Mouse (Mus musculus) urinary bladder, postnatal 4 days (tissue): ENCODE results near the gene A430078G23Rik.

Experiments
- DNase-seq, 2 experiments: peaks; one replicate each; pipeline ENCODE4 v3.0.0; 2021 to 2022; ENCODE audit warnings: low spot score in 2 of 2

A430078G23Rik gene

DNA sequence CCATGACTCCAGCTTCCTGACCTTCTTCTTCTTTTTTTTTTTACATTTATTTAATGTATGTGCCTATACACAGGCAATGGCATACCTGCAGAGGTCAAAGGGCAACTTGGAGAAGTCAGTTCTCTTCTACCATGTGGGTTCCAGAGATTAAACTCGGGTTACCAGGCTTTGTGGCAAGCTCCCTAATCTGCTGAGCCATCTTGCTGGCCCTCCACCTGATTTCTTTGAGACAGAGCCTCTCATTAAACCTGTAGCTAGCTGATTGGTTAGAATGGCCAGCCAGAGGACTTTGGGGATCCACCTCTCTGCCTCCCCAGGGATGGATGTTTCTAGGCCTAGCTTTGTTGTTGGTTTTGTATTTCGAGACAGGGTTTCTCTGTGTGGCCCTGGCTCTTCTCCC lies 57.9 kb downstream of the A430078G23Rik start:
- no peak for DNase-seq

- no peak for DNase-seq
These were observed 58.7 kb downstream of the A430078G23Rik start for GRCm38 (mm10) chr8:3411901-3412301.

DNA sequence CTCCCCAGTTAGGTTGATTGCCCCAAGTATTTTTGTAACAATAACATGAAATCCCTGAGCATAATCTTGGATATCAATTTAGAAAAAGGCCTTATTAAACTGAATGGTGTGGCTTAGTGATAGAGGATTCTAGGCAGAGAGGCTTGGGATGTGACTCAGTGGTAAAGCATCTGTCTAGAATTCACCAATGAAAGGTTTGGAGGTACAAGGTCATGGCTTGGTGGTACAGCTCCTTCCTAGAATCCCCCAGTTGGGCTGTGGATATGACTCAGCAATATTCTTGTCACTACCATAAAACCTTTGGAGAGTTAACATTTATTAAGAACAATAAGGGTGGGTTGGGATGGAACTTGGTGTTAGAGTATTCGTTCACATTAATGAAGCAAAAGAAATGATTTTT lies 59.6 kb downstream of the A430078G23Rik start:
- DNase-seq = no peak

- no peak for DNase-seq
These were observed 61.5 kb downstream of the A430078G23Rik start for GRCm38 (mm10) chr8:3414639-3415190.

DNA sequence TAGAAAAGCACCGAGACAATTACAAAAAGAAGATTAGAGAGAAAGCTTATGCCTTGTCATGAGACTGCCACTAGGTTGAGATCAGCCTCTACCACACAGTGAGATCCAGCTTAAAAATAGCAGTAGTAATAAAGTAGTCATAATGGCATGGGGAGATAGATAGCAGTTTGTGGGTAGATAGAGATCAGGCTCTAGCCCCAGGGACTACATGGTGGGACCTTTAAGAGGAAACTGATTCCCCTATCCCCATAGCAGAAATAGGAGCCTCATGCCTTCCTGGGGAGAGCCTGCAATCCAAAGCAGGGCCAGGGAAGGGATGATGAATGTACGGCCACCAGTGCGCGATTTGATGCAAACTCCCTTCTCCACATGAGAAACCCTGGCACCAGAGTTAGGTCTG lies 62.0 kb downstream of the A430078G23Rik start:
- no peak for DNase-seq

DNA sequence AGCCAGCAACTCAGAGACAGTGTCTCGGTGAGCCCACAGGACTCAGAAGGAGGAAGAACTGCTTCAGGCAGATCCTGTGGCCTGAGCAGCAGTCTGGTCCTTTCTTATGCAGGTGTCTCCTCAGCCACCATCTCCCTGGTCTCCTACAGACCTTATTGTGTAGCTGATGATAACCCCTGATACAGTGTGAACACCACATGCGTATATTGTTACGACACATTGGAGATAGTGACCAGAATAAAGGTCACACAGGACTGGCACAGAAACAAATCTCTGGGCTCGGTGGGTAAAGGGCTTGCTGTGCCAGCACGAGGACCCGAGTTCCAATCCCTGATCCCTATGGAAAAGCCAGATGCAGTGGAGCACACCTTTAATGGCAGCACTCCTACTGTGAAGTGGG lies 62.4 kb downstream of the A430078G23Rik start:
- no peak for DNase-seq

- DNase-seq = no peak
These were observed 63.6 kb downstream of the A430078G23Rik start for GRCm38 (mm10) chr8:3416846-3417245.

DNA sequence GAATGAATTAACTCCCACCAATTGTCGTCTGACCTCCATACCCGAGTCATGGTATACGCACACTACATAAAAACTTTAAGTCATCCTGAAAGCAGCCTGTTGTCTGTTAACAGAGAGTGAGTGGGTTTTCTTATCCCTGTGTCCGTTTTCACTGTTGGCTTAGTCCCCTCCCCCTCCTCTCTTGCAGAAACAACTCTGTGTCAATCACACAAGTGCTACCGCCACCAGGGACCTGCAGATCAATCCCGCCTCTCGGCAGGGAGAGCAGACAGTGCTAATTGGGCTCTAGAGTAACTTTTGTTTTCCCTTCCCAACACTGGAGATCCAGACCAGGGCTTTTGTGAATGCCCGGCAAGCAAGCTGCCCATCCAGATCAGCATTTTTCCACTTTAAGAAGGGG lies 64.2 kb downstream of the A430078G23Rik start:
- no peak for DNase-seq

- DNase-seq = no peak
These were observed 64.9 kb downstream of the A430078G23Rik start for GRCm38 (mm10) chr8:3418101-3418500.

GRCm38 (mm10) chr8:3420105-3420706 lies 67.0 kb downstream of the A430078G23Rik start:
- no peak for DNase-seq

GRCm38 (mm10) chr8:3421507-3421906 lies 68.3 kb downstream of the A430078G23Rik start:
- DNase-seq = no peak

- no peak for DNase-seq
These were observed 72.0 kb downstream of the A430078G23Rik start for GRCm38 (mm10) chr8:3425217-3425616.

GRCm38 (mm10) chr8:3426211-3426610 lies 73.0 kb downstream of the A430078G23Rik start:
- DNase-seq = no peak

DNA sequence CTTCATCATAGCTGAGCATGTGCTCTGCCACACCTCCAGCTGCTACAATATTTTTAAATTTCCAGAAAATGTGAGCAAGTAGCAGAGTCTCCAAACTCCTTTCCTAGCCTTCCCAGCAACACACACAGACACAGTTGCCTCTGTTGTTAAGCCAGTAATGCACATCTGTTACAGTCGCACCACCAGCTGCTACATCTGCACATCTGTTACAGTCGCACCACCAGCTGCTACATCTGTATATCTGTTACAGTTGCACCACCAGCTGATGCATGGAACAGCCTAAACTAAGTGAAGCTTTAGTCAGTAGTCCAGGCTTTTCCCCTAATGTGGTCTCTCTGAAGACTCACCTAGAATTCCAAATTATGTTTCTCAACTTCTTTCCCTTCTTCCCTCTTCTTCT lies 75.2 kb downstream of the A430078G23Rik start:
- no peak for DNase-seq

- peak in 1 of 2 experiments; percentile 62 for DNase-seq
These were observed 76.8 kb downstream of the A430078G23Rik start for GRCm38 (mm10) chr8:3429966-3430365.

DNA sequence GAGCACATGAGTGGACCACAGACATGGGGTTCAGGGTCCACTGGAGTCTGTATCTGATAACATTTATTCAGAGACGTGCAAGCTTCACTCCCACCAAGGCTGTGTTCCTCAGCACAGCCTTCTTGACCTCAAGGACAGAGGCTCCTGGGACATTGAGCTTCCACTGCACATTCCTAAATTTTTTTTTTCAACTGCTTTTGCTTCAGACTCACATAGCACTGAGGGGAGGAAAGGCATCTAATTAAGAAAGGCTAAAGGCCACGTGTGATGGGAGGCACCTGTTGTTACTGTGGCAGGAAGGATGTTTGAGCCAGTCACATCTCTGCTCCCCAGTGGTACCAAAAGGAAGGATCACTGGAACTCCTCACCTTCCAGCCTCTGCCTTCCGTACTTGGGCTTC lies 77.9 kb downstream of the A430078G23Rik start:
- DNase-seq = no peak

- no peak for DNase-seq
These were observed 83.3 kb downstream of the A430078G23Rik start for GRCm38 (mm10) chr8:3436492-3436891.

DNA sequence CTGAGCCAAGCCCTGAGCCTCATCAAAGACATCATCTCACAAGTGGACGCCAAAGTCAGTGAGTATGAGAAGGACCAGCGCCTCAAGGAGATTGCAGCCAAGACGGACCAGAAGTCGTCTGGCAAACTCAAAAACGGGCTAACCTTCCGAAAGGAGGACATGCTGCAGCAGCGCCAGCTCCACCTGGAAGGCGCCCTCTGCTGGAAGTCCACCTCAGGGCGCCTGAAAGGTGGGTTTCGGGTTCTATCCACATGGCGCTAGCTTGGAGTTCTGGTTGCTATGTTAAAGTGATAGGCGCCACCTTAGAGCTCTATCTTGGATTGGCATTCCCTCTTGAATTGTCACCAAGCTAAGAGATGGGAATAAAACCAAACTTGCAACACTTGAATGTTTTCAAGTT lies 86.3 kb downstream of the A430078G23Rik start:
- no peak for DNase-seq
